Mouse (Mus musculus): ENCODE results near the gene Apob. TPM values are rescaled to one million over a fixed set of nuclear protein-coding genes. Genes with fewer than 3 reads are reported as not detected.
A peak's percentile ranks its signal among the peaks of the same experiment; 100 is the strongest.

Apob gene
- polyA plus RNA-seq, 1 experiment from 2014 or later: 0.11 TPM

- no peaks in the 10 kb centered on the region for H3K36me3 ChIP-seq (ENCODE audit: control insufficient read depth, insufficient read depth, low read length)
- no peaks in the 10 kb centered on the region for H3K27me3 ChIP-seq (ENCODE audit: control insufficient read depth, insufficient read depth, low read depth, low read length)
- H3K4me1 ChIP-seq (replicated peaks; ENCODE audit: control insufficient read depth, insufficient read depth, low read length): no peaks in the 10 kb centered on the region
- no peak overlapping the region for H3K27ac ChIP-seq (ENCODE audit: low read length)
- WGBS: 91% methylated on average over 2 of the region's 2 CpGs
- H3K9me3 ChIP-seq (ENCODE audit: control insufficient read depth, low read length): no peaks in the 10 kb centered on the region
- no peak overlapping the region for H3K9ac ChIP-seq (ENCODE audit: low read length)
- no peak for ATAC-seq (ENCODE audit: low read depth)
- H3K4me3 ChIP-seq (ENCODE audit: low read length): no peak overlapping the region
- no peak overlapping the region for H3K4me2 ChIP-seq (ENCODE audit: low read depth, low read length)
Observed at GRCm38 (mm10) chr12:7971736-7972135, 5.7 kb upstream of the Apob start.

GRCm38 (mm10) chr12:7973773-7974322 lies 3.6 kb upstream of the Apob start:
- ATAC-seq (ENCODE audit: low read depth): no peak
- Histone ChIP-seq H3K4me1 (replicated peaks; ENCODE audit: control insufficient read depth, insufficient read depth, low read length) (no peaks in the 10 kb centered on the region), H3K36me3 (ENCODE audit: control insufficient read depth, insufficient read depth, low read length) (no peaks in the 10 kb centered on the region), H3K4me2 (ENCODE audit: low read depth, low read length) (no peak overlapping the region), H3K9me3 (ENCODE audit: control insufficient read depth, low read length) (no peaks in the 10 kb centered on the region), H3K27ac (ENCODE audit: low read length) (no peak overlapping the region), H3K9ac (ENCODE audit: low read length) (no peak overlapping the region), H3K27me3 (ENCODE audit: control insufficient read depth, insufficient read depth, low read depth, low read length) (no peaks in the 10 kb centered on the region), H3K4me3 (ENCODE audit: low read length) (no peak overlapping the region)
- WGBS: 32% methylated on average over 5 of the region's 5 CpGs

DNA sequence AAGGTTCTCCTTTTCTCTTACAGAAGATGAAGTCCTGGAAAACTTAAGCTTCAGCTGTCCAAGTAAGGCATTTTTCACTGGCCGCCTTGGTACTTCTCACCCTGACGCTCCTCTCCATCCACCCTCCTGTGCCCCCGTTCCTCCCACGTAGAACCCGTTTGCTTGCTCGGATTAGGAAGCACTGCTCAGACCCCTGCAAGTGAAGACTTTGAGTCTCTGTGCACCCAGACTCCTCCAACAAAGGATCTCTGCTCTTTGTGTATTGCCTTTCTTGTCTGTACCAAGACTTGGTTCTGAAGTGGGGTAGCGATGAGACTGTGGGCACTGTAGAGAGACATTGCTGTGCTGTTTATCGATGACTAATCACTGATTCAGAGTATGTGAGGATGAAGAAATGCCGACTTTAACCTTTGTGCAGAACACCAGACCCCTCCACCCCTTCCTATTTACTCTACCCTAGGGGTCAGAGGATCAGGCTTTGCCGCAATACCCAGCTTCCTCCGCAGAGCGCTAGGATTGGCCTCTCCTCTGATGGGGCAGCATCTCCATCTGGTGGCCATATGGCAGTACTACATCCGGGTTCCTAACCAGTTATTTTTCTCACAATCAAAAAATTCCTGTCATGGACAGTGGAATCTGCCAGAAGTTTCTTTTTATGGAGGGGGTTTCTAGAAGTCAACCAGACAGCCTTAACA lies 889 bp downstream of the Apob start:
- ATAC-seq (ENCODE audit: low read depth): peak; percentile 67
- 43% methylated on average over 13 of the region's 13 CpGs for WGBS
- H3K27me3 ChIP-seq (ENCODE audit: control insufficient read depth, insufficient read depth, low read depth, low read length): no peaks in the 10 kb centered on the region
- no peaks in the 10 kb centered on the region for H3K4me1 ChIP-seq (replicated peaks; ENCODE audit: control insufficient read depth, insufficient read depth, low read length)
- no peaks in the 10 kb centered on the region for H3K9me3 ChIP-seq (ENCODE audit: control insufficient read depth, low read length)
- no peak overlapping the region for H3K9ac ChIP-seq (ENCODE audit: low read length)
- no peak overlapping the region for H3K4me3 ChIP-seq (ENCODE audit: low read length)
- no peaks in the 10 kb centered on the region for H3K36me3 ChIP-seq (ENCODE audit: control insufficient read depth, insufficient read depth, low read length)
- no peak overlapping the region for H3K4me2 ChIP-seq (ENCODE audit: low read depth, low read length)
- H3K27ac ChIP-seq (ENCODE audit: low read length): no peak overlapping the region

DNA sequence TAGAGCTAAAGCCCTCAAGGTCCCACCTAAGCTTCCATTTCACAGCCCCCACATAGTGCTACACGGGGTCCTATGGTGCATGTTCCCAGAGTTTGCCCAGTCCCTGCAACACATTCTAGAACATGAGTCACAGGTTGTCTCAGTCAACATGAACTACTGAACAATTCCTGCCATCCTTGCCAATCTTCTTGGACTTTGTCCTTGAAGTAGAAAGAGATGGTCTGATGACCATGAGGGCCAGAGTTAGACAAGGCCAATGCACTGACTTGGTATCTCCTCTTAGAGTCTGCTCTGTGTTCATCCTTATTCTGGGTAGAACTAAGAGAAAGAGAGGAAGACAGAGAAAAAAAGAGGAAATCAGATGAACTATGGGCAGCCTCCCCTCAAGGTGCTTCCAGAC lies 7.0 kb downstream of the Apob start:
- Histone ChIP-seq H3K4me2 (ENCODE audit: low read depth, low read length) (no peak overlapping the region), H3K27me3 (ENCODE audit: control insufficient read depth, insufficient read depth, low read depth, low read length) (no peaks in the 10 kb centered on the region), H3K4me1 (replicated peaks; ENCODE audit: control insufficient read depth, insufficient read depth, low read length) (no peaks in the 10 kb centered on the region), H3K36me3 (ENCODE audit: control insufficient read depth, insufficient read depth, low read length) (no peaks in the 10 kb centered on the region), H3K9ac (ENCODE audit: low read length) (no peak overlapping the region), H3K4me3 (ENCODE audit: low read length) (no peak overlapping the region), H3K9me3 (ENCODE audit: control insufficient read depth, low read length) (no peaks in the 10 kb centered on the region), H3K27ac (ENCODE audit: low read length) (no peak overlapping the region)
- no peak for ATAC-seq (ENCODE audit: low read depth)
- 77% methylated on average over 1 of the region's 1 CpGs for WGBS

GRCm38 (mm10) chr12:7990804-7991203 lies 13.4 kb downstream of the Apob start:
- Histone ChIP-seq H3K4me3 (ENCODE audit: low read length) (no peak overlapping the region), H3K9ac (ENCODE audit: low read length) (no peak overlapping the region), H3K27ac (ENCODE audit: low read length) (no peak overlapping the region), H3K4me1 (replicated peaks; ENCODE audit: control insufficient read depth, insufficient read depth, low read length) (no peaks in the 10 kb centered on the region), H3K9me3 (ENCODE audit: control insufficient read depth, low read length) (no peaks in the 10 kb centered on the region), H3K36me3 (ENCODE audit: control insufficient read depth, insufficient read depth, low read length) (no peaks in the 10 kb centered on the region), H3K4me2 (ENCODE audit: low read depth, low read length) (no peak overlapping the region), H3K27me3 (ENCODE audit: control insufficient read depth, insufficient read depth, low read depth, low read length) (no peaks in the 10 kb centered on the region)
- WGBS: 10% methylated on average over 3 of the region's 3 CpGs
- no peak for ATAC-seq (ENCODE audit: low read depth)

GRCm38 (mm10) chr12:7991570-7991969 lies 14.1 kb downstream of the Apob start:
- Histone ChIP-seq H3K4me1 (replicated peaks; ENCODE audit: control insufficient read depth, insufficient read depth, low read length) (no peaks in the 10 kb centered on the region), H3K27ac (ENCODE audit: low read length) (no peak overlapping the region), H3K9me3 (ENCODE audit: control insufficient read depth, low read length) (no peaks in the 10 kb centered on the region), H3K27me3 (ENCODE audit: control insufficient read depth, insufficient read depth, low read depth, low read length) (no peaks in the 10 kb centered on the region), H3K36me3 (ENCODE audit: control insufficient read depth, insufficient read depth, low read length) (no peaks in the 10 kb centered on the region), H3K9ac (ENCODE audit: low read length) (no peak overlapping the region), H3K4me2 (ENCODE audit: low read depth, low read length) (no peak overlapping the region), H3K4me3 (ENCODE audit: low read length) (no peak overlapping the region)
- whole genome bisulfite sequencing: 15% methylated on average over 1 of the region's 1 CpGs
- ATAC-seq (ENCODE audit: low read depth): no peak

- Histone ChIP-seq H3K4me2 (ENCODE audit: low read depth, low read length) (no peak overlapping the region), H3K27me3 (ENCODE audit: control insufficient read depth, insufficient read depth, low read depth, low read length) (no peaks in the 10 kb centered on the region), H3K4me3 (ENCODE audit: low read length) (no peak overlapping the region), H3K4me1 (replicated peaks; ENCODE audit: control insufficient read depth, insufficient read depth, low read length) (no peaks in the 10 kb centered on the region), H3K9ac (ENCODE audit: low read length) (no peak overlapping the region), H3K9me3 (ENCODE audit: control insufficient read depth, low read length) (no peaks in the 10 kb centered on the region), H3K36me3 (ENCODE audit: control insufficient read depth, insufficient read depth, low read length) (no peaks in the 10 kb centered on the region), H3K27ac (ENCODE audit: low read length) (no peak overlapping the region)
- WGBS: 52% methylated on average over 1 of the region's 1 CpGs
- no peak for ATAC-seq (ENCODE audit: low read depth)
Observed at GRCm38 (mm10) chr12:8020931-8021330, 43.5 kb downstream of the Apob start.

GRCm38 (mm10) chr12:8029520-8029919 lies 52.1 kb downstream of the Apob start:
- peak; percentile 65 for ATAC-seq (ENCODE audit: low read depth)
- Histone ChIP-seq H3K9ac (ENCODE audit: low read length) (no peak overlapping the region), H3K4me1 (replicated peaks; ENCODE audit: control insufficient read depth, insufficient read depth, low read length) (0 out of 2 replicates have a peak, but pooled peaks cover 5% of the 10 kb centered on the region), H3K36me3 (ENCODE audit: control insufficient read depth, insufficient read depth, low read length) (no peaks in the 10 kb centered on the region), H3K27me3 (ENCODE audit: control insufficient read depth, insufficient read depth, low read depth, low read length) (no peaks in the 10 kb centered on the region), H3K9me3 (ENCODE audit: control insufficient read depth, low read length) (no peaks in the 10 kb centered on the region), H3K4me2 (ENCODE audit: low read depth, low read length) (no peak overlapping the region), H3K4me3 (ENCODE audit: low read length) (no peak overlapping the region), H3K27ac (ENCODE audit: low read length) (peak overlapping the region; percentile 39; the same call in 1 of the 2 replicates)
- WGBS: 62% methylated on average over 7 of the region's 7 CpGs

DNA sequence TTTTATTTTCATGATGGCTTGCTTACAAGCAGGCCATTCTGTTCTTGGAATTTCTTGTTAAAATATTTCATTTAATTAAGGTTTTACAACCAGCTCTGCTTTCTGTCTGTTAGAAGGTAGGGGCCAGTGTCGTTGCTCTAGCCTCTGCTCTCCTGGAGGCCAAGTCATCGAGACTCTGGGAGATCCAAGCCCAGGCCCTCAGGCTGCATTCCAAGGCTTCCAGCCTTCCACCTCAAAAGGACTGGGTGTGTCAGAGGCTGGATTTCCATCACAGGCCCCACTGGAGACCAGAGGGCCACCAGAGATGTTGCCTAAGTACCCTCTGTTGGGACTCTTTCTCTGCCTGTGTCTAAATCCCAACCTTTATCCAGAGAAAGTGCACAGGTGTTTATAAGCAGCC lies 52.6 kb downstream of the Apob start:
- Histone ChIP-seq H3K36me3 (ENCODE audit: control insufficient read depth, insufficient read depth, low read length) (no peaks in the 10 kb centered on the region), H3K27me3 (ENCODE audit: control insufficient read depth, insufficient read depth, low read depth, low read length) (no peaks in the 10 kb centered on the region), H3K4me1 (replicated peaks; ENCODE audit: control insufficient read depth, insufficient read depth, low read length) (0 out of 2 replicates have a peak, but pooled peaks cover 5% of the 10 kb centered on the region), H3K9me3 (ENCODE audit: control insufficient read depth, low read length) (no peaks in the 10 kb centered on the region), H3K4me3 (ENCODE audit: low read length) (no peak overlapping the region), H3K9ac (ENCODE audit: low read length) (no peak overlapping the region), H3K4me2 (ENCODE audit: low read depth, low read length) (no peak overlapping the region), H3K27ac (ENCODE audit: low read length) (peak overlapping the region; percentile 39; the same call in 1 of the 2 replicates)
- peak; percentile 62; the same call in 1 of the 2 replicates for ATAC-seq (ENCODE audit: low read depth)
- 58% methylated on average over 2 of the region's 2 CpGs for WGBS
